Mouse (Mus musculus): ENCODE results near the gene Ddx47. TPM values are rescaled to one million over a fixed set of nuclear protein-coding genes. Genes with fewer than 3 reads are reported as not detected.

Ddx47 gene
- polyA plus RNA-seq, 1 experiment from 2014 or later = 70.3 TPM

DNA sequence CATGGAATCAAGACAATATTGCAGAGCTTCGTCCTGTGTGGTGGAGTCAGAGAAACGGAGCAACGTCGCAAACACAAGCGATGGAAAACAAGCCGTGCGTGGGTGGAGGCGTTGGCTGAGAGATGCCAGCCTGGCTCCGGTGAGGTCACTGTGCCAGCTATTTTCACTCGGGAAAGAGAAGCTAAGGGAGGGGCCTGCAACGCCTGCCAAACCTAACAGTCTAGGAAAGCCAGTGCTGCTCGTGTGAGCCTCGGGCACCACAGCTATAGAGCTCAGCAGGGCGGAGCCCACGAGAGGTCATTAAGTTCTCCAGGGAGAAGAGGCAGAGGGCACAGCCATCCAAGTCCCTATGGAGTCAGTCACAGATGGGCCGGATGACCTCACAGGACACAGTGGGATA, 37.5 kb downstream of the Ddx47 start:
- 76% methylated on average over 16 of the region's 16 CpGs for WGBS
- H3K4me2 ChIP-seq (ENCODE audit: low read depth, low read length) = no peak overlapping the region
- H3K9ac ChIP-seq (replicated peaks; ENCODE audit: low read depth, low read length) = no peak overlapping the region
- no peak overlapping the region for H3K27ac ChIP-seq (ENCODE audit: low read depth, low read length)
- no peaks in the 10 kb centered on the region for H3K36me3 ChIP-seq (ENCODE audit: control insufficient read depth, insufficient read depth, low read length)
- no peaks in the 10 kb centered on the region for H3K27me3 ChIP-seq (ENCODE audit: control insufficient read depth, insufficient read depth, low read length)
- no peaks in the 10 kb centered on the region for H3K4me1 ChIP-seq (ENCODE audit: control insufficient read depth, insufficient read depth, low read length)
- no peaks in the 10 kb centered on the region for H3K9me3 ChIP-seq (ENCODE audit: control insufficient read depth, low read length)
- H3K4me3 ChIP-seq (ENCODE audit: low read depth, low read length) = no peak overlapping the region
- ATAC-seq (ENCODE audit: low read depth) = no peak

DNA sequence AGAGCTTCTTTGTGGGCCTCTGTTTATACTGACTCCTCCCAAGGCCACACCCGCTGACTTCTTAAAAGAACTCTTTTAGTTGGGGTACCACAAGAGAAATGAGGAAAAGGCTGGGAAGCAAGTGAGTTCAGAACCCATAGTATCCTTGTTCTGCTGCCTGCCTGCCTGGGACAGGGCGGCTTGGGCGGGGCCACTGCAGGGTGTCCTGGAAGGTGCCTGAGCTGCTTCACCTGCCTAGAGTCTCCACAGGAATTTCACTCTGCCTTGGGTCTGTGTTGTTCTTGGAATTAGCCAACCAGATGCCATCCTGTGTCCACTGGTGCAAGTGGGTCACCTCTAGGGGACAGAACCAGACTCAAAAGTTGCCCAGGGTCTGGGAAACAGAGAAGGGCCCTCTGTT, 42.4 kb downstream of the Ddx47 start:
- Histone ChIP-seq H3K27me3 (ENCODE audit: control insufficient read depth, insufficient read depth, low read length) (no peaks in the 10 kb centered on the region), H3K9me3 (ENCODE audit: control insufficient read depth, low read length) (no peaks in the 10 kb centered on the region), H3K4me3 (ENCODE audit: low read depth, low read length) (no peak overlapping the region), H3K36me3 (ENCODE audit: control insufficient read depth, insufficient read depth, low read length) (no peaks in the 10 kb centered on the region), H3K4me2 (ENCODE audit: low read depth, low read length) (no peak overlapping the region), H3K9ac (replicated peaks; ENCODE audit: low read depth, low read length) (no peak overlapping the region), H3K27ac (ENCODE audit: low read depth, low read length) (no peak overlapping the region), H3K4me1 (ENCODE audit: control insufficient read depth, insufficient read depth, low read length) (no peaks in the 10 kb centered on the region)
- no peak for ATAC-seq (ENCODE audit: low read depth)
- WGBS = 78% methylated on average over 3 of the region's 3 CpGs

DNA sequence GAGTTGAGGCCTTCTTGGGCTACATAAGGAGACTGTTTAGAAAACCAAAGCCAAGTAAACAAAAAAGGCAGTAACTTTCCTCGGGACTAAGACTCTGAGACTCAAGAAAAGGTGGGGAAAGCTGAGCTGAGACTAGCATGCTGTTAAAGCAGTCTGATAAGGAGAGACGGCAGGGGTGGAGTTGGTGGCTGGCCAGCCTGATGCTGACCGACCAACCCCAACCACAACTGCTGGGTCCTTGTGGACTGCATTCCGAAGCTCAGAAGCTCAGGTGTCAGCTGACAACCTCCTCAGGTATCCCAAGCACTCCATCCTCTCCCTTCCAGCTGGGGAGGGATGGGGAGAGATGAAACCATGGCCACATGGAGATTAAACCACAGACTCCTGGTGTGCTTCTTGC, 44.5 kb downstream of the Ddx47 start:
- H3K9ac ChIP-seq (replicated peaks; ENCODE audit: low read depth, low read length) = no peak overlapping the region
- H3K4me2 ChIP-seq (ENCODE audit: low read depth, low read length) = no peak overlapping the region
- 69% methylated on average over 4 of the region's 4 CpGs for WGBS

DNA sequence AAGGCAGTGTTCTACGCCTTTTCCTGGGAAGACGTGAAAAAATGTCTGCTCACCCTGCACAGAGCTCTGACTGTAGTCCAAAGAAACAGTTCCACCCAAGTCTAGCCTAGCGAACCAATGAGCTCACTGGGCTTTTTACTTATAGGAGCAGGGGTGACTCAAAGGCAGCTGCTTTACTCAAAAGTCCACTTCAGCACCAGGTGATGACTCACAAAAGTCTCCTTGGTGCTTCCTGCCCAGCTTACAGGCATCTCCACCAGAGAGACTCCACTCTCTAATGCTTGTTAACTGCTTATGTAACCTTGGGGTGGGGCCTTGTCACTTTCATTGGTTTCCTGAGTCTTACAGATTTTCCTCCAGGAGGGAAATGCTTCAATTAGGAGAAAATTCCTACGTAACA, 49.3 kb downstream of the Ddx47 start:
- Histone ChIP-seq H3K9me3 (ENCODE audit: control insufficient read depth, low read length) (no peaks in the 10 kb centered on the region), H3K4me1 (ENCODE audit: control insufficient read depth, insufficient read depth, low read length) (no peaks in the 10 kb centered on the region), H3K4me2 (ENCODE audit: low read depth, low read length) (no peak overlapping the region), H3K36me3 (ENCODE audit: control insufficient read depth, insufficient read depth, low read length) (no peaks in the 10 kb centered on the region), H3K9ac (replicated peaks; ENCODE audit: low read depth, low read length) (no peak overlapping the region), H3K27me3 (ENCODE audit: control insufficient read depth, insufficient read depth, low read length) (no peaks in the 10 kb centered on the region), H3K4me3 (ENCODE audit: low read depth, low read length) (no peak overlapping the region), H3K27ac (ENCODE audit: low read depth, low read length) (no peak overlapping the region)
- ATAC-seq (ENCODE audit: low read depth) = no peak
- 98% methylated on average over 4 of the region's 4 CpGs for WGBS

More for the DNA sequence above, 44.5 kb downstream of the Ddx47 start:
- Histone ChIP-seq H3K4me1 (ENCODE audit: control insufficient read depth, insufficient read depth, low read length) (no peaks in the 10 kb centered on the region), H3K27ac (ENCODE audit: low read depth, low read length) (no peak overlapping the region), H3K9me3 (ENCODE audit: control insufficient read depth, low read length) (no peaks in the 10 kb centered on the region), H3K36me3 (ENCODE audit: control insufficient read depth, insufficient read depth, low read length) (no peaks in the 10 kb centered on the region), H3K27me3 (ENCODE audit: control insufficient read depth, insufficient read depth, low read length) (no peaks in the 10 kb centered on the region), H3K4me3 (ENCODE audit: low read depth, low read length) (no peak overlapping the region)
- ATAC-seq (ENCODE audit: low read depth) = no peak

DNA sequence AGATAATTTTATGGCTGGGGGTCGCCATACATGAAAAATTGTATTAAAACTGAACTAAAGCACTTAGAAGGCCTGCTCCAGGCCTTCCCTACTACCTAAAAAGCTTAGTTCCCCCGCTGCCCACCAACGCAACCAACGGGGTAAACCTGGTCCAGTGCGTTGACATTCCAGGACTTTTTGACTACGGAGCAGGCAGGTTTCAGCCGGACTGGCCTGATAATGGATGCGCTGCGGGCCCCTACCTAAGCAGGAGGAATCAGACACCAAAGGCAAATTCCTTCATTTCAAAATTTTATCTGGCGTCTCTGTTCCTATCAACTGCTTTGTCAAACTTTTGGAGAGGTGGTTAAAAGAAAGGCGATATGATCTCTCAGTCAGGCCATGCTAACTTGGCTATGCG, 53.2 kb downstream of the Ddx47 start:
- no peak overlapping the region for H3K9ac ChIP-seq (replicated peaks; ENCODE audit: low read depth, low read length)
- no peak for ATAC-seq (ENCODE audit: low read depth)
- no peak overlapping the region for H3K4me2 ChIP-seq (ENCODE audit: low read depth, low read length)
- H3K27me3 ChIP-seq (ENCODE audit: control insufficient read depth, insufficient read depth, low read length) = no peaks in the 10 kb centered on the region
- H3K36me3 ChIP-seq (ENCODE audit: control insufficient read depth, insufficient read depth, low read length) = no peaks in the 10 kb centered on the region
- 73% methylated on average over 12 of the region's 12 CpGs for WGBS
- H3K4me1 ChIP-seq (ENCODE audit: control insufficient read depth, insufficient read depth, low read length) = no peaks in the 10 kb centered on the region
- H3K4me3 ChIP-seq (ENCODE audit: low read depth, low read length) = no peak overlapping the region
- no peak overlapping the region for H3K27ac ChIP-seq (ENCODE audit: low read depth, low read length)
- H3K9me3 ChIP-seq (ENCODE audit: control insufficient read depth, low read length) = no peaks in the 10 kb centered on the region

DNA sequence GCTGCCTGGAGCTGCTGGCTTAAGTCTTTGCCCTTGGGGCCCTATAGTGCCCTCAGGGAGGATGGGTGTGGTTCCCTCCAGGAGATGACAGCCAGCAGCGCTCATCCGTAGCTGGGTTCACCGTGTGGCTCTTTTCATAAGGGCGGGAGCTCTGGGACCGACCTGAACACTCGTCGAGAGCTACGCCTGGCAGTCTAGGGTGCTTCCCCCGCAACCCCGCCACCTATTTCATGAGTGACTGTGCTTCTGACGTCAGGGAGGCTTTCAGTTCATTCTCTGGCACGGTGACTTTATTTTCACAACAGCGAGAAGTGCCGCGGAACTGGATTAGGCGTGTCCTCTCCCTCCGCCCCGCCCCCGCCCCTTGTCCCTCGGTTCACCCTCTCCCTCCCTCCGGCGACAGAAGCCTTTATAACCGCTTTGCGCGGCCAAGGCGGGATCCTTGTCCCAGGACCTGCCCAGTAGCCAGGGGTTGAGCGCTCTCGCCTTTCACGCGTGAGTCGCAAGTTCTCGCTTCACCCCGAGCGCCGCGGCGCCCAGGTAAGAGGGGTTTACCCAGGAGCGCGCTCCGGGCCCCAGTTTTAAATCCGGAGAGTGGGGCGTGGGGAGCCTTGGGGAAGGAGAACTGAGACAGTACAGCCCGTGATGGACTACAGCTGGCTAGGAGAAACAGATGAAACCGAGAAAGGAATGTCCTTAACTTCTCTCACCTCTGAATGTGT, 54.0 kb downstream of the Ddx47 start, which contains the start of gene Gprc5a:
Gene Gprc5a, plus strand, starts transcription at position 416 of the 722 bp plus-strand sequence.
- WGBS = under 1% methylated on average over 43 of the region's 44 CpGs
- peak within 1 kb of the TSS; percentile 71 for H3K4me2 ChIP-seq (ENCODE audit: low read depth, low read length)
- ATAC-seq (ENCODE audit: low read depth) = peak; percentile 68; the same call in 1 of the 2 replicates
- peak within 1 kb of the TSS; percentile 35 for H3K9ac ChIP-seq (replicated peaks; ENCODE audit: low read depth, low read length)
- H3K27me3 ChIP-seq (ENCODE audit: control insufficient read depth, insufficient read depth, low read length) = no peaks in the 10 kb centered on the region
- no peaks in the 10 kb centered on the region for H3K9me3 ChIP-seq (ENCODE audit: control insufficient read depth, low read length)
- peak within 1 kb of the TSS; percentile 33 for H3K4me3 ChIP-seq (ENCODE audit: low read depth, low read length)
- H3K27ac ChIP-seq (ENCODE audit: low read depth, low read length) = no peak within 1 kb of the TSS
- H3K36me3 ChIP-seq (ENCODE audit: control insufficient read depth, insufficient read depth, low read length) = no peaks in the 10 kb centered on the region
- no peaks in the 10 kb centered on the region for H3K4me1 ChIP-seq (ENCODE audit: control insufficient read depth, insufficient read depth, low read length)

DNA sequence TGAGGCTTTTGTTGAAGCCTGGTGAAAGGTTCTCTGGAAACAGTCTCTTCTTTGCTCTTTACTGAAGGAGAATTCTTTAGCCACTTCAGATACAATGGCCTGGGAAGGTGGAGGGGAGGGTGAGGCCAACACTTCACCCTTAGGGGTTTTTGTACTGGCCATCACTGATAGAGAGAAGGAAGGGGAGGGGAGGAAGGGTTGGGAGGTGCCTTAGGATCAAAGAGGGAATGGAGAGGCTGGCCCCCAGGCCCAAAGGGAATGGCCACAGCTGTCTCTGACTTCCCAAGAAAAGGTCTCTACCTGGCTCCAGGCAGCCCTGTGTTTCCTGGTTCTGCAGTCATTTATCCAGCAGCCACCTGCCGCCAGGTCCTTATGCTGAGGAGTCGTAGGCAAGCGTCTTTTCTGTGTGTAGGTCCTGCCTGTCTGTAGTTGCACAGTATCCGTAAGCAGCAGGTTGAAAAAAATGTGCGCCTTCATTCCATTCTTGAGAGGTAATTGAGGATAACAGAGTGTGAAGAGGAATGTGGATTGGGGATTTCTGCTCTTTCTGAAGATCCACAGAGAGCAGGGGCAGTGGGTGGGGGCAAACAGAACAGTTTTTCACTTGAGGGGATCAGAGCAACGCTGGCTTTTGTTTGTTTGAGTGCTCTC, 55.5 kb downstream of the Ddx47 start:
- Histone ChIP-seq H3K27ac (ENCODE audit: low read depth, low read length) (no peak overlapping the region), H3K27me3 (ENCODE audit: control insufficient read depth, insufficient read depth, low read length) (no peaks in the 10 kb centered on the region), H3K36me3 (ENCODE audit: control insufficient read depth, insufficient read depth, low read length) (no peaks in the 10 kb centered on the region), H3K9ac (replicated peaks; ENCODE audit: low read depth, low read length) (no peak overlapping the region), H3K4me3 (ENCODE audit: low read depth, low read length) (no peak overlapping the region), H3K4me1 (ENCODE audit: control insufficient read depth, insufficient read depth, low read length) (no peaks in the 10 kb centered on the region), H3K4me2 (ENCODE audit: low read depth, low read length) (no peak overlapping the region), H3K9me3 (ENCODE audit: control insufficient read depth, low read length) (no peaks in the 10 kb centered on the region)
- WGBS = 13% methylated on average over 6 of the region's 6 CpGs
- no peak for ATAC-seq (ENCODE audit: low read depth)

DNA sequence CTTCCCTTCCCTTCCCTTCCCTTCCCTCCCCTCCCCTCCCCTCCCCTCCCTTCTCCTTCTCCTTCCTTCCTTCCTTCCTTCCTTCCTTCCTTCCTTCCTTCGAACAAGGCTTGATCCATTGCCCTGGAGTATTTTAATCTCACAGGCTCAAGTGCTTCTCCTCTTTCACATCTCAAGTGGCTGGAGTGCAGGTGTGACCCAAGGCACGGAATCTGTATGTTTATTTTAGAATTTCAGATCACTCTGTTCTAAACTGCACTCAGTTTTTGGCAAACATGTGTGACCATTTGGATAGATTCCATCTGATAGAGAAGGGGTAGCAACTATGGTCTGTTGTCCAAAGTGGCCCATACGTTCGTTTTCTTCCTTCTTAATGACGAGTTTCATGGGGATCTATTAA, 56.8 kb downstream of the Ddx47 start:
- ATAC-seq (ENCODE audit: low read depth) = no peak
- no peak overlapping the region for H3K4me2 ChIP-seq (ENCODE audit: low read depth, low read length)
- H3K27me3 ChIP-seq (ENCODE audit: control insufficient read depth, insufficient read depth, low read length) = no peaks in the 10 kb centered on the region
- H3K9ac ChIP-seq (replicated peaks; ENCODE audit: low read depth, low read length) = no peak overlapping the region
- no peak overlapping the region for H3K27ac ChIP-seq (ENCODE audit: low read depth, low read length)
- no peaks in the 10 kb centered on the region for H3K9me3 ChIP-seq (ENCODE audit: control insufficient read depth, low read length)
- no peaks in the 10 kb centered on the region for H3K4me1 ChIP-seq (ENCODE audit: control insufficient read depth, insufficient read depth, low read length)
- no peak overlapping the region for H3K4me3 ChIP-seq (ENCODE audit: low read depth, low read length)
- 90% methylated on average over 5 of the region's 5 CpGs for WGBS
- H3K36me3 ChIP-seq (ENCODE audit: control insufficient read depth, insufficient read depth, low read length) = no peaks in the 10 kb centered on the region

DNA sequence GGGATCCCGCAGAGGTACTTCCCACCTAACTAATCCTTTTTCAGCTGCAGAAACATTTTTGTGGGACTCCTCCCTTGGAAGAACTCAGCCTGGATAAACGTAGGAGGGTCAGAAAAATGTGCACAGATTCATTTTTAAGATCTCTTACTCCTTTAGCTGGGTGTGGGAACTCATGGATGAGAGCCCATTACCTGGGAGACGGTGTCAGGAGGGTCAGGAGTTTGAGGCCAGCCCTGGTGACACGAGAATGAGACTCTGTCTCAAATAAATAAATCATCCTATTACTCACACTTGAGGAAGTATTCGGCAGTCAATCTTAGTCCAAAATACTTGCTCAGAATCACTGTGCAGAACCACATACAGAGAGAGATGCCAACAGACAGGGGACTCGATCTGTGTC, 58.4 kb downstream of the Ddx47 start:
- H3K27me3 ChIP-seq (ENCODE audit: control insufficient read depth, insufficient read depth, low read length) = no peaks in the 10 kb centered on the region
- H3K4me1 ChIP-seq (ENCODE audit: control insufficient read depth, insufficient read depth, low read length) = no peaks in the 10 kb centered on the region
- no peak overlapping the region for H3K4me3 ChIP-seq (ENCODE audit: low read depth, low read length)
- no peak for ATAC-seq (ENCODE audit: low read depth)
- no peak overlapping the region for H3K27ac ChIP-seq (ENCODE audit: low read depth, low read length)
- H3K9ac ChIP-seq (replicated peaks; ENCODE audit: low read depth, low read length) = no peak overlapping the region
- WGBS = 58% methylated on average over 6 of the region's 6 CpGs
- H3K36me3 ChIP-seq (ENCODE audit: control insufficient read depth, insufficient read depth, low read length) = no peaks in the 10 kb centered on the region
- H3K9me3 ChIP-seq (ENCODE audit: control insufficient read depth, low read length) = no peaks in the 10 kb centered on the region
- no peak overlapping the region for H3K4me2 ChIP-seq (ENCODE audit: low read depth, low read length)

Measured in neural tube, embryonic 14.5 days (tissue).